Mouse (Mus musculus) heart, postnatal 4 days (tissue): ENCODE measurements around the gene Muc5ac. TPM values are rescaled to one million over a fixed set of nuclear protein-coding genes. Genes with fewer than 3 reads are reported as not detected.
A peak's percentile ranks its signal among the peaks of the same experiment; 100 is the strongest.
"Not testable (repeated sequence)": the region's sequence is repeated elsewhere in the genome, so short reads cannot be mapped to it uniquely, and the experiment has no call there.

Experiments
- DNase-seq: peaks from one replicate; pipeline ENCODE4 v3.0.0; 2021
- total RNA-seq, 2 experiments: library from RNA; stranded (reverse); gene quantifications; 2 replicates each; pipeline ENCODE4 v1.2.3; 2021

Muc5ac gene
- not detected for total RNA-seq

GRCm38 (mm10) chr7:141788677-141789452, at the start of gene Muc5ac:
Gene Muc5ac (plus strand): TSS chr7:141788972.
- no peak for DNase-seq

GRCm38 (mm10) chr7:141747451-141748100, 41.2 kb upstream of the Muc5ac start:
- DNase-seq: no peak

GRCm38 (mm10) chr7:141752513-141752912, 36.3 kb upstream of the Muc5ac start:
- no peak for DNase-seq

- DNase-seq: peak; percentile 81
Measured at GRCm38 (mm10) chr7:141755831-141756230, 32.9 kb upstream of the Muc5ac start.

- DNase-seq: no peak
Measured at GRCm38 (mm10) chr7:141758291-141758690, 30.5 kb upstream of the Muc5ac start.

- no peak for DNase-seq
Measured at GRCm38 (mm10) chr7:141770521-141770920, 18.3 kb upstream of the Muc5ac start.

GRCm38 (mm10) chr7:141770988-141771387, 17.8 kb upstream of the Muc5ac start:
- DNase-seq: peak; percentile 11

- DNase-seq: no peak
Measured at GRCm38 (mm10) chr7:141772058-141772557, 16.7 kb upstream of the Muc5ac start.

- DNase-seq: no peak
Measured at GRCm38 (mm10) chr7:141774855-141775254, 13.9 kb upstream of the Muc5ac start.

GRCm38 (mm10) chr7:141776199-141776598, 12.6 kb upstream of the Muc5ac start:
- no peak for DNase-seq

GRCm38 (mm10) chr7:141794251-141794650, 5.5 kb downstream of the Muc5ac start:
- no peak for DNase-seq

GRCm38 (mm10) chr7:141803206-141803605, 14.4 kb downstream of the Muc5ac start:
- no peak for DNase-seq

GRCm38 (mm10) chr7:141805384-141805783, 16.6 kb downstream of the Muc5ac start:
- no peak for DNase-seq

GRCm38 (mm10) chr7:141807823-141808222, 19.1 kb downstream of the Muc5ac start:
- not testable (repeated sequence) for DNase-seq

GRCm38 (mm10) chr7:141809933-141810332, 21.2 kb downstream of the Muc5ac start:
- not testable (repeated sequence) for DNase-seq

GRCm38 (mm10) chr7:141813321-141813720, 24.5 kb downstream of the Muc5ac start:
- DNase-seq: no peak

GRCm38 (mm10) chr7:141815361-141815760, 26.6 kb downstream of the Muc5ac start:
- DNase-seq: peak; percentile 17

GRCm38 (mm10) chr7:141817355-141818075, 28.7 kb downstream of the Muc5ac start:
- peak; percentile 29 for DNase-seq

- peak; percentile 10 for DNase-seq
Measured at GRCm38 (mm10) chr7:141818267-141818666, 29.5 kb downstream of the Muc5ac start.

- DNase-seq: no peak
Measured at GRCm38 (mm10) chr7:141822582-141823261, 34.0 kb downstream of the Muc5ac start.

- no peak for DNase-seq
Measured at GRCm38 (mm10) chr7:141823699-141824098, 34.9 kb downstream of the Muc5ac start.

- DNase-seq: no peak
Measured at GRCm38 (mm10) chr7:141824398-141824797, 35.6 kb downstream of the Muc5ac start.
